Mouse (Mus musculus): ENCODE measurements around the gene Frmd8. TPM values are rescaled to one million over a fixed set of nuclear protein-coding genes. Genes with fewer than 3 reads are reported as not detected.
"Not testable (repeated sequence)": the region's sequence is repeated elsewhere in the genome, so short reads cannot be mapped to it uniquely, and the experiment has no call there.

Frmd8 gene
- polyA plus RNA-seq, 1 experiment from 2014 or later, result 14.0 TPM

DNA sequence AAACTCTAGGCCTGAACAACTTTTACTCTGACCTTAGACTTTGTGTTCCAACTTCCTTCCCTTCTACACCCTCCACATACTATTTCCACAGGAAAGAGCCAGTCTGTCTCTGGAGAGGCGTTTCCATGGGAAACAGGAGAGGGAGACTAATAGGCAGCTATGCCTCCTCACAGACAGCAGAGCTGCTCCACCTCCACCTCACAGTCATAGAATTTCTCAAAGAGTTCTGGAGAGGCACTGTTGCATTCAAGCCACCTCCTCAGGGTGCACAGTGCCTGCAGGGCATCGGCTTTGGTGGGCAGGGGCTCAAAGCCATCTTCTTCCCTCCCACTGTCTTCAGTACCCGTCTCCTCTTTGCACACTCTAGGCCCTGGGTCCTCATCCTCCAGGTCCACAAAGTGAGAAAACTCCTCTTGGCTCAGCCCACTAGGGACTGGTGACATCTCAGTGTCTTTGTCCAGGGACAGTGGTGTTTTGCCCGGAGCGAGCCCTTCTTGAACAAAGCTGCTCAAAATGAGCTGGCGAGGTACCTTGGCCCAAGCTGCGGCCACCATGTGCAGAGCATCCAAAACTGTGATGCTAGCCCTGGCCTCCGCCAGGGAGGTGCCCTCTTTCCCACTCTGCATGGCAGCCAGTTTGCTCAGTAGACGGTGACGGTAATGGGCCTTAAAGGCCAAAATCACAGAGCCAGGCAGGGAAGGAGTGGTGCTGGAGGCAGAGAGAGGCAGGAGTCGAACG lies 16.6 kb upstream of the Frmd8 start:
- H3K36me3 ChIP-seq (ENCODE audit: control insufficient read depth, insufficient read depth, low read length), result peaks cover 6% of the 10 kb centered on the region
- H3K4me2 ChIP-seq, result no peak overlapping the region
- ATAC-seq (ENCODE audit: low FRiP score) (no peak), DNase-seq (ENCODE audit: low spot score, missing footprints) (no peak)
- H3K4me3 ChIP-seq (ENCODE audit: low read depth, low read length), result no peak overlapping the region
- H3K4me1 ChIP-seq (ENCODE audit: control insufficient read depth, insufficient read depth, low read length), result peaks cover 15% of the 10 kb centered on the region
- no peak overlapping the region for H3K9ac ChIP-seq (ENCODE audit: low read length)
- H3K27me3 ChIP-seq (ENCODE audit: control insufficient read depth, insufficient read depth, low read length), result no peaks in the 10 kb centered on the region
- H3K27ac ChIP-seq (ENCODE audit: low read depth, low read length), result no peak overlapping the region
- 92% methylated on average over 12 of the region's 12 CpGs for WGBS
- H3K9me3 ChIP-seq (ENCODE audit: control insufficient read depth, low read length), result no peaks in the 10 kb centered on the region

DNA sequence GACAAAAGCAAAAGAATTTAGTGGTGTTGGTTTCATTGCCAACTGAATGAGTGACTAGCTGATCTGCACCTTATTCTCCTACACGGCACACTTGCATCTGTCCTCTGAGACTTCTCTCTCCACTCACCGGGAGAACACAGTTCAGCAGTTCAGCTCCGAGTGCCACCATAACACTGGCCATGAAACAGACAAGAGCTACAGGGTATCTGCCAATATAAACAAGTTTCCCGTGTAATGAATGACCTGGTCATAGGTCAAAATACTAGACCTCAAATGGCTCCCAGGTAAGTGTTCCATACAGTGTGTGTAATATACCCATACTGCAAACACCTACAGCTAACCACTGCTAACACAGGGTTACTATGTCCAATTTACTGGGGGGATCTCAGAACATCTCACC lies 14.1 kb upstream of the Frmd8 start:
- Histone ChIP-seq H3K9ac (ENCODE audit: low read length) (no peak overlapping the region), H3K36me3 (ENCODE audit: control insufficient read depth, insufficient read depth, low read length) (no peaks in the 10 kb centered on the region; the same call in 1 of the 2 replicates), H3K27ac (ENCODE audit: low read depth, low read length) (no peak overlapping the region), H3K9me3 (ENCODE audit: control insufficient read depth, low read length) (no peaks in the 10 kb centered on the region), H3K4me1 (ENCODE audit: control insufficient read depth, insufficient read depth, low read length) (peaks cover 11% of the 10 kb centered on the region), H3K4me2 (no peak overlapping the region), H3K27me3 (ENCODE audit: control insufficient read depth, insufficient read depth, low read length) (no peaks in the 10 kb centered on the region), H3K4me3 (ENCODE audit: low read depth, low read length) (no peak overlapping the region)
- WGBS, result 83% methylated on average over 4 of the region's 4 CpGs
- peak; percentile 44 for DNase-seq (ENCODE audit: low spot score, missing footprints)
- ATAC-seq (ENCODE audit: low FRiP score), result no peak

DNA sequence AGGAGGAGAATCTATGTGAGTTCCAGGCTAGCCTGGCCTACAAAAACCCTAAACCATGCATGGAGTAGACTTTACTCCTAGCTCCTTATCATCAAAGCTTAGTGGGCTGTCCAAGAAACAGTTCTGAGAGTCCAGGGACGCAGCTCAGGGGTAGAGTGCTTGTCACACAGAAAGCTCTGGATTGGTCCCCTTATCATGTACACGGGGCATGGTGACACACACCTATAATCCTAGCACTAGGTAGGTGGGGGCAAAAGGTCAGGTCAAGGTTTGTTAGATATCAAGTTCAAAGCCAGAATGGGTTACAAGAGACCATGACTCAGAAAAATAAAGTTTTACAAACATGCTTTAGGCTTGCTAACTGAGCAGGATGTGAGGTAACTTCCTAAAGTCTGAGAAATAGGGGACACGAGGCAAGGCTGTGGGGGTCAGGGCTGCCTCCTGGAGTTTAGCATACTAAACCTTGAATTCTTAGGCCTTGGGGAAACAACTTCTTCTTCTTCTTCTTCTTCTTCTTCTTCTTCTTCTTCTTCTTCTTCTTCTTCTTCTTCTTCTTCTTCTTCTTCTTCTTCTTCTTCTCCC lies 12.3 kb upstream of the Frmd8 start:
- Histone ChIP-seq H3K4me2 (no peak overlapping the region), H3K27ac (ENCODE audit: low read depth, low read length) (no peak overlapping the region), H3K4me3 (ENCODE audit: low read depth, low read length) (no peak overlapping the region), H3K4me1 (ENCODE audit: control insufficient read depth, insufficient read depth, low read length) (no peaks in the 10 kb centered on the region), H3K9me3 (ENCODE audit: control insufficient read depth, low read length) (no peaks in the 10 kb centered on the region), H3K9ac (ENCODE audit: low read length) (no peak overlapping the region), H3K36me3 (ENCODE audit: control insufficient read depth, insufficient read depth, low read length) (no peaks in the 10 kb centered on the region; the same call in 1 of the 2 replicates), H3K27me3 (ENCODE audit: control insufficient read depth, insufficient read depth, low read length) (no peaks in the 10 kb centered on the region)
- ATAC-seq (ENCODE audit: low FRiP score) (no peak), DNase-seq (ENCODE audit: low spot score, missing footprints) (no peak)
- 80% methylated on average over 3 of the region's 3 CpGs for WGBS

DNA sequence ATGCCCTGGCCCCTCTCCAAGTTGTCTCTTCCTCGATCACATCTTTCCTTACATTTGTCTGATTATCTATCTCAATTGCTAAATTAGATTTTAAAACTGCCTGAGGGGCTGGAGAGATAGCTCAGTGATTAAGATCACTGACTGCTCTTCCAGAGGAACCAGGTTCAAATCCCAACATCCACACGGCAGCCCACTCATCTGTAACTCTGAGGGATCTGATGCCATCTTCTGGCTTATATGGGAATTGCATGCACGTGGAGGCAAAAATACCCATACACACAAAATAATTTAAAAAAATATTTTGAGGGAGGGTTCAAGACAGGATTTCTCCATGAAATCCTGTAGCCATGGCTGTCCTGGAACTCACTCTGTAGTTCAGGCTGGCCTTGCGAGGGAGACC lies 10.8 kb upstream of the Frmd8 start:
- WGBS, result 65% methylated on average over 4 of the region's 4 CpGs
- Histone ChIP-seq H3K9me3 (ENCODE audit: control insufficient read depth, low read length) (no peaks in the 10 kb centered on the region), H3K4me2 (no peak overlapping the region), H3K27me3 (ENCODE audit: control insufficient read depth, insufficient read depth, low read length) (no peaks in the 10 kb centered on the region), H3K36me3 (ENCODE audit: control insufficient read depth, insufficient read depth, low read length) (no peaks in the 10 kb centered on the region), H3K4me3 (ENCODE audit: low read depth, low read length) (no peak overlapping the region), H3K9ac (ENCODE audit: low read length) (no peak overlapping the region), H3K27ac (ENCODE audit: low read depth, low read length) (no peak overlapping the region), H3K4me1 (ENCODE audit: control insufficient read depth, insufficient read depth, low read length) (no peaks in the 10 kb centered on the region)
- ATAC-seq (ENCODE audit: low FRiP score), result no peak
- DNase-seq (ENCODE audit: low spot score, missing footprints), result no peak

DNA sequence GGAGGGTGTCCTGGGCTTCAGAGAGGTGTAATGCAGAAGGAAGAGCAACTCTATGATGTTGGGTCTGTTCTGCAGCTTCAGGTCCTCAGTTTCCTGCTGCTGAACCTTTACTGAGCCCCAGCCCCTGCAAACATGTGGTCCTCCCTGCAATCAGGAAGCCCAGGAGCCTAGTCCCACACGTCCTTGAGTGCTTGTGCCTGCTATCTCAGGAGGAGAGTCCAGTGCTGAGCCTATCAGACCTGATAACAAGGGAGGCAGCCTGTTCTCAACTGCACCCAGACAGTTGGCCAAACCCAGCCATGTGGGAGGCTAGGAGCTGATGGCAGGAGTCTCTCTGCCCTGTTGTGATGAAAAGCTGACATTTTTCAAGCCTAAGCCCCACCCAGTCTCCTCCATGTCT lies 8.9 kb upstream of the Frmd8 start:
- H3K4me2 ChIP-seq, result no peak overlapping the region
- no peaks in the 10 kb centered on the region for H3K36me3 ChIP-seq (ENCODE audit: control insufficient read depth, insufficient read depth, low read length)
- H3K4me1 ChIP-seq (ENCODE audit: control insufficient read depth, insufficient read depth, low read length), result no peaks in the 10 kb centered on the region
- DNase-seq (ENCODE audit: low spot score, missing footprints) (no peak), ATAC-seq (ENCODE audit: low FRiP score) (no peak)
- H3K27me3 ChIP-seq (ENCODE audit: control insufficient read depth, insufficient read depth, low read length), result no peaks in the 10 kb centered on the region
- 45% methylated on average over 1 of the region's 1 CpGs for WGBS
- H3K9ac ChIP-seq (ENCODE audit: low read length), result no peak overlapping the region
- no peak overlapping the region for H3K4me3 ChIP-seq (ENCODE audit: low read depth, low read length)
- no peaks in the 10 kb centered on the region for H3K9me3 ChIP-seq (ENCODE audit: control insufficient read depth, low read length)
- H3K27ac ChIP-seq (ENCODE audit: low read depth, low read length), result no peak overlapping the region

DNA sequence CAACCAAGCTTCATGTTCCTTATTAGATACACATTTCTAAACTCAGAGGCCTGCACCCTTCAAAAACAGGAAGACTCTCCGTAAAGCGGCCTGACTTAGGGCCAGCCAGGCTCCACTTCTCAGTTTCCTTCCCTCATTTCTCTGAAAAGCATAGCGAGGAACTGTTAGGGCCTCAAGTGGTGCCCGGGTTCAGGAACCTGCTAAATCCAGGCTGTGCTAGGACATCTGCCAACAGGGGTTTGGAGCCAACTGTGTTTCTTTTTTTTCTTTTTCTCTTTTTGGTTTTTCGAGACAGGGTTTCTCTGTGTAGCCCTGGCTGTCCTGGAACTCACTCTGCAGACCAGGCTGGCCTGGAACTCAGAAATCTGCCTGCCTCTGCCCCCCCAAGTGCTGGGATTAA lies 7.0 kb upstream of the Frmd8 start:
- not testable (repeated sequence) for H3K36me3 ChIP-seq (ENCODE audit: control insufficient read depth, insufficient read depth, low read length); H3K9ac ChIP-seq (ENCODE audit: low read length); H3K4me1 ChIP-seq (ENCODE audit: control insufficient read depth, insufficient read depth, low read length); DNase-seq (ENCODE audit: low spot score, missing footprints); H3K27ac ChIP-seq (ENCODE audit: low read depth, low read length); ATAC-seq (ENCODE audit: low FRiP score); H3K27me3 ChIP-seq (ENCODE audit: control insufficient read depth, insufficient read depth, low read length); H3K9me3 ChIP-seq (ENCODE audit: control insufficient read depth, low read length); H3K4me3 ChIP-seq (ENCODE audit: low read depth, low read length); H3K4me2 ChIP-seq
- 84% methylated on average over 5 of the region's 5 CpGs for WGBS

DNA sequence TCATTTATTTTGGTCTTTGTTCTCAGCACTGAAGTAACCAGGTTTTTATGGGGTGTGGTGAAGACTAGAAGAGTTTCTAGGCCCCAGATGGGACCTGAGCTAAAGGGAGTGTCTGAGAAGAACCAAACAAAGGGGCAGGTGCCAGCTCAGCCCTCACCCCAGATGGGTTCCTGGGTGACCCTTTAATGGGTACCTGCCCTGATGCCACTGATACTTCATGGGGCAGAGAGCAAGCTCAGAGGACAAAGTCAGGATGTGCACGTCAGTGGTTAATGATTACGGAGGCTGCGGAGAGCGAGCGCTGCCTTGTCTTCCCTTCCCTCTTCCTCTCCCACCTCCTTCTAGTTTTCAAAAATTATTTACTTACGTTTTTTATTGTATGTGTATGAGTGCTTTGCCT lies 6.1 kb upstream of the Frmd8 start:
- Histone ChIP-seq H3K36me3 (ENCODE audit: control insufficient read depth, insufficient read depth, low read length) (no peaks in the 10 kb centered on the region), H3K9ac (ENCODE audit: low read length) (no peak overlapping the region), H3K9me3 (ENCODE audit: control insufficient read depth, low read length) (no peaks in the 10 kb centered on the region), H3K27me3 (ENCODE audit: control insufficient read depth, insufficient read depth, low read length) (no peaks in the 10 kb centered on the region), H3K4me3 (ENCODE audit: low read depth, low read length) (no peak overlapping the region), H3K4me1 (ENCODE audit: control insufficient read depth, insufficient read depth, low read length) (no peaks in the 10 kb centered on the region), H3K27ac (ENCODE audit: low read depth, low read length) (no peak overlapping the region), H3K4me2 (no peak overlapping the region)
- ATAC-seq (ENCODE audit: low FRiP score) (no peak), DNase-seq (ENCODE audit: low spot score, missing footprints) (no peak)
- 94% methylated on average over 6 of the region's 6 CpGs for WGBS

DNA sequence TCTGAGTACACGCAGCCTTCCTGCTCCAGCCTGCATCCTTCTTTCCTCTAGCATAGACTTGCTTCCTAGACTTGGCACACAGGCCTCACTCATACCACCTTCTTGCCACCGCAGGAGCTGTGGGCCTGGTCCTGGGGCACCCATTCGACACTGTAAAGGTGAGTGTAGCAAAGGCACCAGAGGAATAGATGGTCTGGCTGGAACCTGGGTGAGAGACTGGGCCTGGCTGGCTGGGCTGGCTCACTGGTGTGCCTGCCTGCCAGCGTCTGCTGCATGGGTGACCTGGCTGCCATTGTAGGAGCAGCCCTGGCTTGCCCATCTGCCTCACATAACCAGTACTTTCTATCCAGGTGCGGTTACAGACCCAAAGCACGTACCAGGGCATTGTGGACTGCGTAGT lies 4.7 kb upstream of the Frmd8 start:
- peaks cover 4% of the 10 kb centered on the region; the same call in 1 of the 2 replicates for H3K4me1 ChIP-seq (ENCODE audit: control insufficient read depth, insufficient read depth, low read length)
- 93% methylated on average over 7 of the region's 7 CpGs for WGBS
- ATAC-seq (ENCODE audit: low FRiP score) (no peak), DNase-seq (ENCODE audit: low spot score, missing footprints) (no peak)
- H3K9me3 ChIP-seq (ENCODE audit: control insufficient read depth, low read length), result no peaks in the 10 kb centered on the region
- H3K4me3 ChIP-seq (ENCODE audit: low read depth, low read length), result no peak overlapping the region
- H3K27ac ChIP-seq (ENCODE audit: low read depth, low read length), result no peak overlapping the region
- H3K4me2 ChIP-seq, result no peak overlapping the region
- H3K36me3 ChIP-seq (ENCODE audit: control insufficient read depth, insufficient read depth, low read length), result no peaks in the 10 kb centered on the region
- H3K9ac ChIP-seq (ENCODE audit: low read length), result no peak overlapping the region
- no peaks in the 10 kb centered on the region for H3K27me3 ChIP-seq (ENCODE audit: control insufficient read depth, insufficient read depth, low read length)

DNA sequence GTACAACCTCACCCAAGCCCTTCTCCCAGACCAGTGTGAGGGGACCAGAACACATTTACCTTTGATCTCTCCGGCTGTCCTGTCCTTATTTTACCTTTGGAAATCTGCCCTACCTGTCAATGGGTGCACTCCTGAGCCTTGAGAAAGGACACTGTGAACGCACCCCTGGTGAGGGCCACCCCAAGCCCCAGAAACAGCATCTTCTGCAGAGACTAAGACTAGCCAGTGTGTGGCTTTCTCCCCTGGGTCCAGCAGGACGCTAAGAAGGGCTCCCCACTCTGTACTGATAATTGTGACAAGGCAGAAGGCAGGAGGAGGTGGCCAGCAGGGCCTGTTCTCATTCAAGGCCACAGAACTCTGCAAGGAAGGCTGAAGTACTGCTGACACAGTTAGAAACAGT lies 3.8 kb upstream of the Frmd8 start:
- H3K4me3 ChIP-seq (ENCODE audit: low read depth, low read length), result no peak overlapping the region
- H3K4me1 ChIP-seq (ENCODE audit: control insufficient read depth, insufficient read depth, low read length), result peaks cover 8% of the 10 kb centered on the region; the same call in 1 of the 2 replicates
- DNase-seq (ENCODE audit: low spot score, missing footprints), result no peak
- no peaks in the 10 kb centered on the region for H3K27me3 ChIP-seq (ENCODE audit: control insufficient read depth, insufficient read depth, low read length)
- H3K4me2 ChIP-seq, result no peak overlapping the region
- 82% methylated on average over 3 of the region's 3 CpGs for WGBS
- H3K9me3 ChIP-seq (ENCODE audit: control insufficient read depth, low read length), result no peaks in the 10 kb centered on the region
- no peak for ATAC-seq (ENCODE audit: low FRiP score)
- no peaks in the 10 kb centered on the region for H3K36me3 ChIP-seq (ENCODE audit: control insufficient read depth, insufficient read depth, low read length)
- no peak overlapping the region for H3K27ac ChIP-seq (ENCODE audit: low read depth, low read length)
- H3K9ac ChIP-seq (ENCODE audit: low read length), result no peak overlapping the region
